ENCODE assay signal across 10 mouse cellular contexts in genomic region chr4:136637563-136638229, GRCm38 (mm10). TPM values are rescaled to one million over a fixed set of nuclear protein-coding genes. Genes with fewer than 3 reads are reported as not detected.
A peak's percentile ranks its signal among the peaks of the same experiment; 100 is the strongest.
DNase-seq lines count a peak whose midpoint lies in the region; ATAC-seq lines count a peak whose summit lies in the region.
"Had no signal": no experiment of that assay in that cellular context is flagged by ENCODE, and none has a peak within 500 bp of the region (broad histone marks: within the 10 kb centered on the region; RNA-seq: fewer than 3 reads in every experiment).

No protein-coding gene starts in this region.

- no peaks in the 10 kb centered on the region for H3K36me3 ChIP-seq in hindbrain, embryonic 10.5 days
- no peaks in the 10 kb centered on the region for H3K36me3 ChIP-seq in neural tube, embryonic 11.5 days (ENCODE audit: control insufficient read depth, insufficient read depth, low read length)

- H3K27me3 ChIP-seq in hindbrain, embryonic 10.5 days (ENCODE audit: insufficient read depth, poor library complexity, severe bottlenecking), result peaks cover 54% of the 10 kb centered on the region
- H3K27me3 ChIP-seq in neural tube, embryonic 11.5 days (ENCODE audit: control insufficient read depth, insufficient read depth, low read length), result peaks cover 25% of the 10 kb centered on the region

- peak; percentile 15; the same call in 1 of the 2 replicates for ATAC-seq in cerebellum, adult (ENCODE audit: insufficient number of reproducible peaks, low FRiP score, low TSS enrichment)
- no peak for ATAC-seq in neural tube, embryonic 11.5 days (ENCODE audit: insufficient read depth, low FRiP score, low TSS enrichment)

- intact Hi-C loops in left cerebral cortex, postnatal 14 days (cut with DNase I), result no loop called here

- no peak for DNase-seq in cerebellum, adult 9-10 months
- peak; percentile 46 for DNase-seq in CD4-positive helper T cell, adult 2 months (ENCODE audit: low read depth, low spot score)
- DNase-seq in embryo, embryonic 10 days (ENCODE audit: low spot score), result peak; percentile 64
- peak; percentile 47 for DNase-seq in hindbrain, embryonic 10.5 days (ENCODE audit: low spot score)
- DNase-seq in left cerebral cortex, postnatal 14 days (ENCODE audit: low spot score in 2 of 2), result peak; percentile 82 to 90
- DNase-seq in neural tube, embryonic 11.5 days (ENCODE audit: low spot score), result peak; percentile 74
- DNase-seq in thymus, postnatal 4 days, result peak; percentile 80

- 3% methylated on average over 76 of the region's 76 CpGs for WGBS in hindbrain, embryonic 10.5 days
- WGBS in neural tube, embryonic 11.5 days, result 3% methylated on average over 66 of the region's 76 CpGs

- H3K4me3 ChIP-seq in hindbrain, embryonic 10.5 days, result peak overlapping the region; percentile 60
- H3K4me3 ChIP-seq in neural tube, embryonic 11.5 days (ENCODE audit: low read depth, low read length), result peak overlapping the region; percentile 46

- peak overlapping the region; percentile 82 for H3K27ac ChIP-seq in hindbrain, embryonic 10.5 days
- H3K27ac ChIP-seq in neural tube, embryonic 11.5 days (ENCODE audit: low read depth, low read length), result no peak overlapping the region

- H3K9me3 ChIP-seq in hindbrain, embryonic 10.5 days, result peaks cover 7% of the 10 kb centered on the region; the same call in 1 of the 2 replicates
- H3K9me3 ChIP-seq in neural tube, embryonic 11.5 days (ENCODE audit: control insufficient read depth, low read length), result no peaks in the 10 kb centered on the region

- peak overlapping the region; percentile 91 for H3K4me2 ChIP-seq in neural tube, embryonic 11.5 days (ENCODE audit: low read depth)

- H3K4me1 ChIP-seq in hindbrain, embryonic 10.5 days (replicated peaks), result peaks cover 28% of the 10 kb centered on the region
- H3K4me1 ChIP-seq in neural tube, embryonic 11.5 days (ENCODE audit: control insufficient read depth, insufficient read depth, low read length), result peaks cover 14% of the 10 kb centered on the region

- peak overlapping the region; percentile 54 for H3K9ac ChIP-seq in neural tube, embryonic 11.5 days (ENCODE audit: low read length)

RNA-seq across cellular contexts. Expression of gene Lactbl1, which starts 15.3 kb away (rescaled TPM):
- 0.05 TPM in 1 of 2 replicates, not detected in the other for polyA plus RNA-seq in hindbrain, embryonic 10.5 days (2016; fragmentation: Nextera tagmentation; extraction: Ambion mirVana)
- under 1 TPM; 0.22 to 0.25 TPM for total RNA-seq in left cerebral cortex, postnatal 14 days (2021)
- polyA plus RNA-seq in neural tube, embryonic 11.5 days (2014; fragmentation: Nextera tagmentation; extraction: Ambion mirVana), result not detected in 2 replicates
- polyA plus RNA-seq: C2C12; large intestine, adult 2 months had no signal

RNA-seq across cellular contexts. Expression of gene Tex46, which starts 27.5 kb away (rescaled TPM):
- not detected in 2 replicates for polyA plus RNA-seq in hindbrain, embryonic 10.5 days (2016; fragmentation: Nextera tagmentation; extraction: Ambion mirVana)
- not detected for total RNA-seq in left cerebral cortex, postnatal 14 days (2021)
- not detected in 2 replicates for polyA plus RNA-seq in neural tube, embryonic 11.5 days (2014; fragmentation: Nextera tagmentation; extraction: Ambion mirVana)
- polyA plus RNA-seq: C2C12; large intestine, adult 2 months had no signal

RNA-seq across cellular contexts. Expression of gene Kdm1a, which starts 35.2 kb away (rescaled TPM):
- polyA plus RNA-seq in hindbrain, embryonic 10.5 days (2016; fragmentation: Nextera tagmentation; extraction: Ambion mirVana), result 54.6 and 61.0 TPM in 2 replicates
- total RNA-seq in left cerebral cortex, postnatal 14 days (2021), result 100 to 1,000 TPM; 104 to 105 TPM
- polyA plus RNA-seq in neural tube, embryonic 11.5 days (2014; fragmentation: Nextera tagmentation; extraction: Ambion mirVana), result 101 and 102 TPM in 2 replicates
